In the genomic region with DNA sequence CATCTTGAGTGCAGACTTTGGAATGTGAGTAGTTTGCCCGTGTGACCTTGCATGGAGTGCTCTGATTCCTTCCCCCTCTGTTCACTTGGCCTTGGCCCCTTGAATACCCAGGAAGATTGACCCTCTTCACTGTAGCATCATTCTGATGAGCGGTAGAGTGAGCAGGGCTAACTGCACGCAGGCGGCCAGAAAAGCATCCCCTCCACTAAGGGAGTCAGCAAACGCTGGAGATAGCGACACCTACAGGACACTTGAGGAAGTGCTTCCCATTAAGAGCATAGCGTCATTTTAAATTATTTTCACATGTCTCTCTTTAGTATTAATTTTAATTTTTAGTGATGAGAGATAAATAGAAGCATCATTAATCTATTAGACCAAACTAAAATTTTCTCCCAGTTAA, we compare ENCODE assay signal across 9 mouse cellular contexts. TPM values are rescaled to one million over a fixed set of nuclear protein-coding genes. Genes with fewer than 3 reads are reported as not detected.
DNase-seq lines count a peak whose midpoint lies in the region; ATAC-seq and TF ChIP-seq lines count a peak whose summit lies in the region.
"Had no signal": no experiment of that assay in that cellular context is flagged by ENCODE, and none has a peak within 500 bp of the region (broad histone marks: within the 10 kb centered on the region; RNA-seq: fewer than 3 reads in every experiment).

No protein-coding gene starts in this region.

- H3K9ac ChIP-seq in forebrain, embryonic 11.5 days (ENCODE audit: low read length), result no peak overlapping the region
- no peak overlapping the region for H3K9ac ChIP-seq in liver, embryonic 14.5 days (replicated peaks)
- H3K9ac ChIP-seq: limb, embryonic 15.5 days had no signal

- no peaks in the 10 kb centered on the region for H3K27me3 ChIP-seq in heart, embryonic 10.5 days (ENCODE audit: insufficient read depth, poor library complexity, severe bottlenecking)
- H3K27me3 ChIP-seq in forebrain, embryonic 11.5 days (ENCODE audit: control insufficient read depth, insufficient read depth, low read length), result no peaks in the 10 kb centered on the region
- no peaks in the 10 kb centered on the region for H3K27me3 ChIP-seq in liver, embryonic 14.5 days (ENCODE audit: control insufficient read depth, insufficient read depth, low read length)
- H3K27me3 ChIP-seq: limb, embryonic 15.5 days had no signal

- peak; percentile 28 for DNase-seq in heart, adult 8-10 months (ENCODE audit: low spot score)
- no peak for DNase-seq in heart, embryonic 10.5 days (ENCODE audit: low spot score)
- DNase-seq in CD4-positive helper T cell, adult 2 months (ENCODE audit: low read depth, low spot score), result peak; percentile 44
- DNase-seq in adrenal gland, postnatal 36 days, result peak; percentile 41 to 57
- DNase-seq in forebrain, embryonic 11.5 days (ENCODE audit: low spot score), result peak; percentile 69
- DNase-seq in liver, embryonic 14.5 days (ENCODE audit: low read depth in 3 of 3, low spot score in 3 of 3), result peak in 1 of 3 experiments; percentile 10
- no peak for DNase-seq in urinary bladder, postnatal 25 days (ENCODE audit: low spot score)

- H3K4me2 ChIP-seq in forebrain, embryonic 11.5 days (ENCODE audit: low read depth, low read length, severe bottlenecking), result no peak overlapping the region
- no peak overlapping the region for H3K4me2 ChIP-seq in liver, embryonic 14.5 days (ENCODE audit: low read depth)
- H3K4me2 ChIP-seq: limb, embryonic 15.5 days had no signal

- 21% methylated on average over 7 of the region's 7 CpGs for WGBS in heart, embryonic 10.5 days
- 17% methylated on average over 7 of the region's 7 CpGs for WGBS in forebrain, embryonic 11.5 days
- WGBS in liver, embryonic 14.5 days (ENCODE audit: insufficient replicate concordance), result 17% methylated on average over 7 of the region's 7 CpGs
- WGBS in olfactory bulb, adult 2 months, result 18% methylated on average over 7 of the region's 7 CpGs

- H3K9me3 ChIP-seq in heart, embryonic 10.5 days, result no peaks in the 10 kb centered on the region
- no peaks in the 10 kb centered on the region for H3K9me3 ChIP-seq in forebrain, embryonic 11.5 days (ENCODE audit: control insufficient read depth, low read length)
- H3K9me3 ChIP-seq in liver, embryonic 14.5 days (ENCODE audit: control insufficient read depth, low read length), result no peaks in the 10 kb centered on the region
- H3K9me3 ChIP-seq: limb, embryonic 15.5 days had no signal

- H3K4me1 ChIP-seq in heart, embryonic 10.5 days, result no peaks in the 10 kb centered on the region
- no peaks in the 10 kb centered on the region for H3K4me1 ChIP-seq in forebrain, embryonic 11.5 days (replicated peaks; ENCODE audit: control insufficient read depth, insufficient read depth, low read length)
- H3K4me1 ChIP-seq in liver, embryonic 14.5 days (replicated peaks; ENCODE audit: control insufficient read depth in 2 of 2, insufficient read depth in 2 of 2, low read length in 1 of 2), result no peaks in the 10 kb centered on the region
- H3K4me1 ChIP-seq in olfactory bulb, adult 2 months (ENCODE audit: control insufficient read depth, insufficient read depth, low read length), result no peaks in the 10 kb centered on the region
- H3K4me1 ChIP-seq: limb, embryonic 15.5 days had no signal

- no peak for TF ChIP-seq POLR2A in olfactory bulb, adult 2 months (IDR thresholded peaks at IDR 0.05; ENCODE audit: insufficient read depth, low read depth, low read length)

- TF ChIP-seq EP300 in liver, embryonic 14.5 days (IDR thresholded peaks at IDR 0.05; ENCODE audit: low read depth), result no peak

- peak; percentile 90 for TF ChIP-seq CTCF in liver, embryonic 14.5 days (IDR thresholded peaks at IDR 0.05; ENCODE audit: low read depth)
- peak; percentile 70 for TF ChIP-seq CTCF in olfactory bulb, adult 2 months (IDR thresholded peaks at IDR 0.05; ENCODE audit: insufficient read depth, low read depth, low read length)

- no peaks in the 10 kb centered on the region for H3K36me3 ChIP-seq in heart, embryonic 10.5 days
- H3K36me3 ChIP-seq in forebrain, embryonic 11.5 days (ENCODE audit: control insufficient read depth, insufficient read depth, low read length), result no peaks in the 10 kb centered on the region
- no peaks in the 10 kb centered on the region for H3K36me3 ChIP-seq in liver, embryonic 14.5 days (replicated peaks; ENCODE audit: control insufficient read depth, insufficient read depth, low read depth)
- H3K36me3 ChIP-seq: limb, embryonic 15.5 days had no signal

- ATAC-seq in forebrain, embryonic 11.5 days (replicated peaks; ENCODE audit: low FRiP score), result 0 out of 2 replicates have a peak, but pooled peaks have one; percentile 42
- no peak for ATAC-seq in liver, embryonic 14.5 days (ENCODE audit: insufficient read depth)

- no peak overlapping the region for H3K4me3 ChIP-seq in heart, embryonic 10.5 days
- H3K4me3 ChIP-seq in forebrain, embryonic 11.5 days (ENCODE audit: low read depth, low read length), result no peak overlapping the region
- no peak overlapping the region for H3K4me3 ChIP-seq in liver, embryonic 14.5 days (ENCODE audit: insufficient read depth in 1 of 2, low read depth in 2 of 2, low read length in 2 of 2)
- no peak overlapping the region for H3K4me3 ChIP-seq in olfactory bulb, adult 2 months (ENCODE audit: insufficient read depth, low read depth, low read length)
- H3K4me3 ChIP-seq: limb, embryonic 15.5 days had no signal

- no peak overlapping the region for H3K27ac ChIP-seq in heart, embryonic 10.5 days
- no peak overlapping the region for H3K27ac ChIP-seq in forebrain, embryonic 11.5 days (ENCODE audit: low read depth, low read length)
- H3K27ac ChIP-seq in liver, embryonic 14.5 days, result no peak overlapping the region
- H3K27ac ChIP-seq in olfactory bulb, adult 2 months (ENCODE audit: insufficient read depth, low read depth, low read length), result no peak overlapping the region
- H3K27ac ChIP-seq: limb, embryonic 15.5 days had no signal

RNA-seq across cellular contexts. Expression of a gene that starts 13.8 kb away (rescaled TPM):
- total RNA-seq in heart, adult 8-10 months (2022), result 1 to 10 TPM in 2 of 4 experiments, under 1 TPM in 2; 0.66 to 2.3 (median 1.2) TPM
- 7.3 and 8.4 TPM in 2 replicates for polyA plus RNA-seq in heart, embryonic 10.5 days (2016; fragmentation: Nextera tagmentation; extraction: Ambion mirVana)
- total RNA-seq in adrenal gland, postnatal 36 days (2021), result 1 to 10 TPM; 8.5 to 10.0 TPM
- 14.7 and 15.2 TPM in 2 replicates for polyA plus RNA-seq in forebrain, embryonic 11.5 days (2014; fragmentation: Nextera tagmentation; extraction: Ambion mirVana)
- 0.48 and 0.68 TPM in 2 replicates for polyA plus RNA-seq in liver, embryonic 14.5 days (2012; rRNA removed)
- polyA plus RNA-seq in liver, embryonic 14.5 days (2014; fragmentation: Nextera tagmentation; extraction: Ambion mirVana), result 0.46 and 0.86 TPM in 2 replicates
- not detected in 2 replicates for polyA plus RNA-seq in olfactory bulb, adult 2 months (2012; ENCODE audit: insufficient read depth, insufficient read length, low replicate concordance, missing spikeins)

Comparison
In these comparisons a context has a peak if more than half of its experiments do, and no peak if none do; other contexts are left out.
1. DNase-seq: peak in heart, adult 8-10 months (single experiment), CD4-positive helper T cell, adult 2 months (single experiment), adrenal gland, postnatal 36 days (2 of 2) and forebrain, embryonic 11.5 days (single experiment); none in heart, embryonic 10.5 days (single experiment) and urinary bladder, postnatal 25 days (single experiment).